In genomic region chr10:53597121-53597881, GRCm38 (mm10) we compare ENCODE assay signal across 8 mouse cellular contexts. TPM values are rescaled to one million over a fixed set of nuclear protein-coding genes. Genes with fewer than 3 reads are reported as not detected.
DNase-seq lines count a peak whose midpoint lies in the region; ATAC-seq and TF ChIP-seq lines count a peak whose summit lies in the region.

No protein-coding gene starts in this region.

- peaks cover 7 to 19% of the 10 kb centered on the region in 2 experiments for H3K36me3 ChIP-seq in CH12.LX (replicated peaks in 1 of 2; ENCODE audit: control insufficient read depth in 1 of 2, insufficient read depth in 1 of 2, low read length in 1 of 2)
- no peaks in the 10 kb centered on the region for H3K36me3 ChIP-seq in hindbrain, embryonic 15.5 days
- H3K36me3 ChIP-seq in megakaryocyte, embryonic 14.5 days (replicated peaks; ENCODE audit: low read length): peaks cover 24% of the 10 kb centered on the region

- H3K27me3 ChIP-seq in CH12.LX (replicated peaks): no peaks in the 10 kb centered on the region
- no peaks in the 10 kb centered on the region for H3K27me3 ChIP-seq in hindbrain, embryonic 15.5 days
- no peaks in the 10 kb centered on the region for H3K27me3 ChIP-seq in megakaryocyte, embryonic 14.5 days (replicated peaks)

- H3K9ac ChIP-seq in CH12.LX (ENCODE audit: insufficient read depth, low read depth): peak overlapping the region; percentile 95
- peak overlapping the region; percentile 84 for H3K9ac ChIP-seq in hindbrain, embryonic 15.5 days

- no peak for TF ChIP-seq POLR2A in CH12.LX (IDR thresholded peaks at IDR 0.05; ENCODE audit: low read depth, low read length)

- ATAC-seq in hindbrain, embryonic 15.5 days (ENCODE audit: low FRiP score, low read depth): peak; percentile 4

- peaks cover 41% of the 10 kb centered on the region for H3K79me2 ChIP-seq in CH12.LX (replicated peaks; ENCODE audit: control insufficient read depth, extremely low read depth, insufficient read depth, poor library complexity, severe bottlenecking)

- TF ChIP-seq EP300 in CH12.LX (IDR thresholded peaks at IDR 0.05; ENCODE audit: low read length): no peak

- DNase-seq in CH12.LX (ENCODE audit: extremely low read depth): no peak
- DNase-seq in adrenal gland, postnatal 4 days (ENCODE audit: low spot score in 2 of 2): peak; percentile 15 to 21
- peak; percentile 37 to 40 for DNase-seq in frontal cortex, postnatal 36 days (ENCODE audit: low spot score in 2 of 2)
- peak; percentile 41 to 71 for DNase-seq in left cerebral cortex, postnatal 36 days (ENCODE audit: low spot score in 2 of 2)
- DNase-seq in right cerebral cortex, postnatal 10 days (ENCODE audit: low spot score in 2 of 2): peak; percentile 52 to 59
- peak; percentile 20 to 29 for DNase-seq in urinary bladder, postnatal 36 days (ENCODE audit: low spot score in 2 of 2)

- H3K4me1 ChIP-seq in CH12.LX (ENCODE audit: control insufficient read depth in 1 of 2, insufficient read depth in 2 of 2): peaks cover 6 to 41% of the 10 kb centered on the region in 2 experiments
- H3K4me1 ChIP-seq in hindbrain, embryonic 15.5 days (replicated peaks): peaks cover 35% of the 10 kb centered on the region
- peaks cover 46% of the 10 kb centered on the region for H3K4me1 ChIP-seq in megakaryocyte, embryonic 14.5 days

- in situ Hi-C loops in CH12.LX (cut with MboI; ENCODE audit: low pct_ligation_motif_present, low pct_unique_long_range_greater_than_20kb, low sequenced_read_pairs): no loop called here

- dilution Hi-C loops in CH12.LX (cut with MboI; ENCODE audit: extremely low pct_ligation_motif_present, extremely low pct_unique_long_range_greater_than_20kb, low sequenced_read_pairs): no loop called here

- intact Hi-C loops in left cerebral cortex, postnatal 36 days (cut with DNase I): loop anchor here (10.0 kb wide), 1 partner anchor 252 kb away; no protein-coding TSS in a partner anchor

- H3K9me3 ChIP-seq in CH12.LX (replicated peaks; ENCODE audit: low read length): no peaks in the 10 kb centered on the region
- H3K9me3 ChIP-seq in hindbrain, embryonic 15.5 days: no peaks in the 10 kb centered on the region
- H3K9me3 ChIP-seq in megakaryocyte, embryonic 14.5 days: no peaks in the 10 kb centered on the region

- no peak for TF ChIP-seq RAD21 in CH12.LX (IDR thresholded peaks at IDR 0.05; ENCODE audit: low read depth, low read length)

- no peak for TF ChIP-seq CTCF in CH12.LX (conservative IDR thresholded peaks at IDR 0.05 in 1 of 2, IDR thresholded peaks at IDR 0.05 in 1 of 2; ENCODE audit: low read depth in 2 of 2, low read length in 2 of 2)

- H3K4me3 ChIP-seq in CH12.LX (replicated peaks in 1 of 3; ENCODE audit: low read depth in 2 of 3, low read length in 2 of 3, poor library complexity in 1 of 3): peak overlapping the region; percentile 77 to 89 (median 83)
- H3K4me3 ChIP-seq in hindbrain, embryonic 15.5 days: peak overlapping the region; percentile 87
- peak overlapping the region; percentile 98 for H3K4me3 ChIP-seq in megakaryocyte, embryonic 14.5 days (replicated peaks)

- under 1% methylated on average over 84 of the region's 99 CpGs for WGBS in hindbrain, embryonic 15.5 days

- H3K27ac ChIP-seq in CH12.LX (ENCODE audit: insufficient read depth, low read depth): peak overlapping the region; percentile 88
- peak overlapping the region; percentile 97 for H3K27ac ChIP-seq in hindbrain, embryonic 15.5 days (replicated peaks)

- H3K4me2 ChIP-seq in CH12.LX (ENCODE audit: insufficient read depth, low read depth, poor library complexity, severe bottlenecking): no peak overlapping the region
- H3K4me2 ChIP-seq in hindbrain, embryonic 15.5 days: peak overlapping the region; percentile 64

TF ChIP-seq in CH12.LX, 34 proteins besides CTCF, POLR2A, EP300 and RAD21:
- TF ChIP-seq TCF12 (IDR thresholded peaks at IDR 0.05; ENCODE audit: low read depth, low read length): peak; percentile 36; the same call in 1 of the 2 replicates
- peak; percentile 77 for TF ChIP-seq UBTF (IDR thresholded peaks at IDR 0.05; ENCODE audit: low read depth, low read length)
- TF ChIP-seq POLR2AphosphoS2 (IDR thresholded peaks at IDR 0.05; ENCODE audit: low read depth, low read length): no peak
- TF ChIP-seq MXI1 (IDR thresholded peaks at IDR 0.05; ENCODE audit: low read depth, low read length): 0 out of 2 replicates have a peak, but pooled peaks have one; percentile 32

RNA-seq across cellular contexts. Expression of gene Asf1a, which starts 0.7 kb away (rescaled TPM):
- 35.5 and 46.5 TPM in 2 replicates for total RNA-seq in CH12.LX (2012; rRNA removed)
- 128 and 185 TPM in 2 replicates for total RNA-seq in CH12.LX (2014; rRNA removed)
- polyA plus RNA-seq in CH12.LX (2012; ENCODE audit: insufficient read length, low read depth): 107 and 133 TPM in 2 replicates
- total RNA-seq in adrenal gland, postnatal 4 days (2021): 10 to 100 TPM; 51.8 to 54.6 TPM
- polyA plus RNA-seq in hindbrain, embryonic 15.5 days (2015; fragmentation: Nextera tagmentation; extraction: Ambion mirVana): 62.4 and 63.1 TPM in 2 replicates
- total RNA-seq in left cerebral cortex, postnatal 36 days (2021): 10 to 100 TPM; 16.6 to 21.6 TPM
- 6.5 and 9.0 TPM in 2 replicates for polyA plus RNA-seq in megakaryocyte, embryonic 14.5 days (2012; ENCODE audit: insufficient read depth, low replicate concordance)

RNA-seq across cellular contexts. Expression of gene Mcm9, which starts 32.9 kb away (rescaled TPM):
- total RNA-seq in CH12.LX (2012; rRNA removed) (9.0 and 9.7 TPM in 2 replicates), CH12.LX (2014; rRNA removed) (6.3 and 6.7 TPM in 2 replicates)
- 15.9 and 18.4 TPM in 2 replicates for polyA plus RNA-seq in CH12.LX (2012; ENCODE audit: insufficient read length, low read depth)
- 10 to 100 TPM; 20.1 to 21.0 TPM for total RNA-seq in adrenal gland, postnatal 4 days (2021)
- 6.4 and 6.6 TPM in 2 replicates for polyA plus RNA-seq in hindbrain, embryonic 15.5 days (2015; fragmentation: Nextera tagmentation; extraction: Ambion mirVana)
- total RNA-seq in left cerebral cortex, postnatal 36 days (2021): 1 to 10 TPM; 5.8 to 6.3 TPM
- 0.47 and 1.8 TPM in 2 replicates for polyA plus RNA-seq in megakaryocyte, embryonic 14.5 days (2012; ENCODE audit: insufficient read depth, low replicate concordance)
